Mouse (Mus musculus): ENCODE data around the gene Ctbp2.

DNA sequence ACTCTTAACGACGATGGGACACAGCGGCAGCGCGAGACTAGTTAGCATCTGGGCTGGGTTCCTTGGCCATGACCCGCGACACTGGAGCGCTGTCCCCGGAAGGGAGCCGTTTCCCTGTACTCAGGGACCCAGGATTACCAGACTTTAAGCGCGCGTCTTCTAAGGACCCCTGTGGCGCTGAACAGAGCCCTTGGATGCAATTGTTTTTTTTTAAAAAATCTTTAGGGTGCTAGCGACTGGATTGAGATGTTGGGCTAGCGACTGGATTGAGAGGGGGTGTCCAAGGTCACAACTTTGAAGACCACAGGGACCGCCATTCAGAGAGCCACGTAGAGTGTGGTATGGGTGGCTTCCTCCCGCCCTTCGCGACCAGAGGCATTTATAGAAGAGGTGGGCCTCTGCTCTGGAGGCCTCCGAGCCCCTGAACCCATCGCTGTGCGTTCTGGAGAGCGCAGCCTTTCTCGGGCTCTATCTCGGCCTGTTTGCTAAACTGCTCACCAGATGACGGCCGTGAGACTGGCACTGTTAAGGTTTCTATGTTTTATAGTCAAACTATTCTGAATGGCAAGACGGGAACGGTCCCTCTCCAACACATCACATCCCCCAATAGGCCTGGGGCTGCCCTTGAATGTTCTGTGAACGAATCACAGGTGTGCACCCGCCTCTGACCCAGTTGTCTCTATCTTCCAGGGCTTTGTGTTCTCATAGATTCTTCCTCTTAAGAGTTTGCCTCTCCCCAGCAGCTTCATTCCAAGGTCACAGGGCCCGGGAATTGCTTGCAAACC is 739 bp upstream of the Ctbp2 start:
- TF ChIP-seq EP300 (IDR thresholded peaks at IDR 0.05; ENCODE audit: low read depth) (no peak), CTCF (IDR thresholded peaks at IDR 0.05; ENCODE audit: low read depth) (no peak)
